Mouse (Mus musculus) thymus, adult 2 months (tissue): Measurements from ENCODE around the gene Srbd1. TPM values are rescaled to one million over a fixed set of nuclear protein-coding genes. Genes with fewer than 3 reads are reported as not detected.

Experiments
- DNase-seq: peaks from one replicate; pipeline ENCODE4 v3.0.0; 2021
- H3K27ac ChIP-seq: fragments of 200-500 bp; 2 replicates; pipeline ENCODE4 v1.5.1; 2012; ENCODE audit warnings: low read length, control low read depth; ENCODE audit not compliant: control insufficient read depth, insufficient read depth
- H3K27me3 ChIP-seq: fragments of 200-500 bp; 2 replicates; pipeline ENCODE4 v1.6.1; 2012; ENCODE audit warnings: mild to moderate bottlenecking, low read length, moderate library complexity, mixed read lengths; ENCODE audit not compliant: control insufficient read depth, insufficient read depth
- H3K36me3 ChIP-seq: fragments of 200-500 bp; 2 replicates; pipeline ENCODE4 v1.6.1; 2012; ENCODE audit warnings: mild to moderate bottlenecking, low read length, moderate library complexity; ENCODE audit not compliant: control insufficient read depth, insufficient read depth
- H3K4me1 ChIP-seq: fragments of 200-500 bp; replicated peaks from 2 replicates; pipeline ENCODE4 v1.6.1; 2012; ENCODE audit warnings: low read length; ENCODE audit not compliant: control insufficient read depth, insufficient read depth
- H3K4me3 ChIP-seq: fragments of 200-500 bp; 2 replicates; pipeline ENCODE4 v1.5.1; 2012; ENCODE audit warnings: mild to moderate bottlenecking, low read length, control low read depth, moderate library complexity; ENCODE audit not compliant: control insufficient read depth, insufficient read depth
- CTCF ChIP-seq: fragments of 200-500 bp; IDR thresholded peaks from 2 replicates; pipeline ENCODE4 v1.5.1; 2012; ENCODE audit warnings: mild to moderate bottlenecking, control low read depth, low read length, moderate library complexity, borderline replicate concordance; ENCODE audit not compliant: control insufficient read depth, poor library complexity, insufficient read depth; ENCODE audit errors: extremely low read depth
- POLR2A ChIP-seq: fragments of 200-500 bp; IDR thresholded peaks from 2 replicates; pipeline ENCODE4 v1.6.1; 2012; ENCODE audit warnings: mild to moderate bottlenecking, low read length, control low read depth, moderate library complexity; ENCODE audit not compliant: control insufficient read depth, poor library complexity, insufficient read depth; ENCODE audit errors: extremely low read depth
- WGBS: fragments of 180-500 bp; shearing (Covaris S2); methylation state at CpG from one replicate; pipeline ENCODE4 v1.1.7; 2018; 5-methylcytosine and 5-hydroxymethylcytosine counted together
- polyA plus RNA-seq: library from polyadenylated mRNA; depleted of rRNA; stranded (reverse); fragments of >200 nt; gene quantifications from 2 replicates; pipeline ENCODE4 v1.2.3, GENCODE M21; 2012

Srbd1 gene
- polyA plus RNA-seq, 1 experiment, result 3.2 TPM

DNA sequence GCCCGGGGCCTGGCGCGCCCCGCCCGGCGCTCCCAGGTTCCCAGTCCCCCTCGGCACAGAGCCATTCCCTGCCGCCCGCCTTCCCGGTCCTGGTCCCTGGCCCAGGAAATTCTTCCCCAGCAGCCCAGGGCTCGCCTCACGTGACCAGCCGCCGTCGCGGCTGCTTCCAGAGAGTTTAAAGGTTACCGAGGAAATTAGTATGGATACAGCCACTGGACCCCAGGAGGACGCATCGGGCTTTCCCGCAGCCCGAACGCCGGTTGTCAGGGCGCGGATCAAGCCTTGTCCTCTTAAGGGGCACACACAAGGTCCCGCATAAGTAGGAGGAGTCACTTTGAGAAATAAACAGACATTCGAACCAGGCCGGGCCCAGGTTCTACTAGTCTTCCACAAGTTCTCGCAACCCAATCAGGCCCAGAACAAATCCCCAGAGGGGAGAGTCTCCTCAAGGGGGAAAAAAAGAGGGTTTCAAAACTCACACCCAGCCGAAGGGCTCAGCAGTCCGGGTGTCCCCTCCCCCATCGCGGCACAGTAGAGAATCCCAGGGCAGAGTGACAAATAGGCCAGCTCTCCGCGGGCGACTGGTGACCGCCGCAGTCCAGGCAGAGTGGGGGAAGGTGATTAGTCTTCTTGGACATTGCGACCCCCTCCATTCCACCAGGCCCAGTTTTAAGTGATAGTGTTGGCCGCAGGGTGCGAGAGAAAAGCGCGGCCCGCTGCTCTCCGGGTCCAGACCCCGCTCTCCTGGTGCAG lies 21.8 kb upstream of the Srbd1 start:
- Histone ChIP-seq H3K36me3 (no peaks in the 10 kb centered on the region), H3K4me3 (peak overlapping the region; percentile 91), H3K4me1 (peaks cover 15% of the 10 kb centered on the region), H3K27ac (no peak overlapping the region), H3K27me3 (peaks cover 12% of the 10 kb centered on the region)
- WGBS, result 2% methylated on average over 46 of the region's 46 CpGs
- peak; percentile 64 for DNase-seq
- TF ChIP-seq CTCF, result no peak
- no peak for TF ChIP-seq POLR2A

DNA sequence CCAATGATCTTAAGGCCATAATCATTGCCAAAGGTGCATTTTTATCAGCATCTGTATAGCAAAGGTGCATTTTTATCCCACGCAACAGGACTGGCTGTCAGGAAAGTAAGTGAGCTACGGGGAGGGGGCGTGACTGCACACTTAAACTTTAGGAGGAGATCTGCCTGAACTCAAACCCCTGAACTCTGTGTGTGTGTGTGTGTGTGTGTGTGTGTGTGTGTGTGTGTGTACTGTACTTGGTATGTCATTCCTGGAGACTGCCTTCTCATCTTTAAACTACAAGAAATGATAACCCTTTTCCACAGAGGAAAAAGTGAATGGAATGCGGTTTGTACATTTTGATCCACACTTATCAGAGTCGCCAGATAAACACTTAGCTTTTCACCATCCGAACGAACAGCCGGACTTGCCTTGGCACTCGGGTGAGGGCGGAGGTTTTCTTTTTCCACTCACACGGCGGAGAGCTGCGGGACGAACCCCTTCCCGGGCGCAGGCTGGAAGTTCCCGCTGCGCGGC lies 21.1 kb upstream of the Srbd1 start:
- no peak overlapping the region for H3K27ac ChIP-seq
- no peak for TF ChIP-seq POLR2A
- TF ChIP-seq CTCF, result no peak
- WGBS, result 15% methylated on average over 19 of the region's 19 CpGs
- peaks cover 12% of the 10 kb centered on the region for H3K27me3 ChIP-seq
- H3K4me3 ChIP-seq, result peak overlapping the region; percentile 91
- DNase-seq, result no peak
- no peaks in the 10 kb centered on the region for H3K36me3 ChIP-seq
- H3K4me1 ChIP-seq, result peaks cover 15% of the 10 kb centered on the region

DNA sequence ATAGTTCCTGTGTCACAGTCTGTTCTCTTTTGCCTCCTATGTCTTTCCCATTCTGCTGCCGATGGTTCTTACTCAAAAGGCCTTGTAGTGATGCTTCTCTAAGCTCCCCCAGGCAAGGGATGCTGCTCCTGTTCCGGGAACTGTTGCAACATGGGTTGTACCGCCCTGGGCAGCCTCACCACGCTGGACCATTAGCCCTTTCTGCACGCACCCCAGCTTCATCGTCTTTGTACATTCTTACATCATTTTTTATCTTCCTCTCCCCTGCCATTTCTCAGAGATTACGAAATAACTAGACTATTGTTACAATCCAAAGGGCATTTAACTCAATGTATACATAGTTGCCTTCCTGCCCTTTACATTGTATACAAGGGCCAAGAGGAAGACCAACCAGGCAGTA lies 19.4 kb upstream of the Srbd1 start:
- Histone ChIP-seq H3K27ac (no peak overlapping the region), H3K4me3 (no peak overlapping the region), H3K27me3 (peaks cover 12% of the 10 kb centered on the region; the same call in 1 of the 2 replicates), H3K4me1 (peaks cover 15% of the 10 kb centered on the region), H3K36me3 (no peaks in the 10 kb centered on the region)
- TF ChIP-seq POLR2A (no peak), CTCF (no peak)
- 92% methylated on average over 7 of the region's 7 CpGs for WGBS
- no peak for DNase-seq

DNA sequence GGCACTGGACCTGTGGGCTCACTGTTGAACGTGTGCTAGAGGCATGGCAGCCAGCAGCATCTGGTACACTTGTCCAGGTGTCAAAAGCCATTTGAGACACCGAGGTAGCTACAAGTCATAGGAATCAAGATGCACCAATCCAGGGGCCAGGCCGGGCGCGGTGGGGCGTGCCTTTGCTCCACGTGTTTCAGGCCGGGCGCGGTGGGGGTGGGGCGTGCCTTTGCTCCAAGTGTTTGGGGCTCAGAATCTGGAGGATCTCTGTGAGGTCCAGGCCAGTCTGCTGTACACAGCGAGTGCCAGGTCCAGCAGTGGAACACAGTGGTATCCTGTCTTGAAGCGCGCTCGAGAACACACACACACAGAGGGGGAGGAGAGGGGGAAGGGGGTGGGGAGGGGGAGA lies 17.7 kb upstream of the Srbd1 start:
- no peak overlapping the region for H3K4me3 ChIP-seq
- no peaks in the 10 kb centered on the region; the same call in 1 of the 2 replicates for H3K27me3 ChIP-seq
- TF ChIP-seq CTCF, result no peak
- no peak for TF ChIP-seq POLR2A
- DNase-seq, result no peak
- H3K4me1 ChIP-seq, result peaks cover 4% of the 10 kb centered on the region; the same call in 1 of the 2 replicates
- 96% methylated on average over 15 of the region's 15 CpGs for WGBS
- no peaks in the 10 kb centered on the region for H3K36me3 ChIP-seq
- no peak overlapping the region for H3K27ac ChIP-seq

DNA sequence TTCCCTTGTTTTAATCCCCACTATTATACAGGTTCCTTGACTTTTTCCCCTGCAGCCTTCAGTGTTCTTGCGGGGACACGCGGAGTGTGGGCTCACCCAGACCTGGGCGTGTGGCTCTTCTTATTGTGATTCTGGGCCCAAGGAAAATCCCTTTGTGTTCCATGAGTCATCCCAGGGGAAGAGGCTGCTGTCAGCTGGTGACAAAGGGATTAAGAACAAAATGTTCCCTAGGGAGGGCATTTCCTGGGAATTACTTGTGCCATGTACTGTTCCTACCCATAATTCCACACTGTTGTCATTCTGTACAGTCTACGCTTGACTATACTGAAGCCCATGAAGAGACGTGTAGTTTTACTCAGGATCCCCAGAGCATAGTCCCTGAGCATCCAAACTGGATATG lies 12.0 kb upstream of the Srbd1 start:
- TF ChIP-seq POLR2A, result no peak
- no peak for TF ChIP-seq CTCF
- 96% methylated on average over 6 of the region's 6 CpGs for WGBS
- no peaks in the 10 kb centered on the region for H3K27me3 ChIP-seq

DNA sequence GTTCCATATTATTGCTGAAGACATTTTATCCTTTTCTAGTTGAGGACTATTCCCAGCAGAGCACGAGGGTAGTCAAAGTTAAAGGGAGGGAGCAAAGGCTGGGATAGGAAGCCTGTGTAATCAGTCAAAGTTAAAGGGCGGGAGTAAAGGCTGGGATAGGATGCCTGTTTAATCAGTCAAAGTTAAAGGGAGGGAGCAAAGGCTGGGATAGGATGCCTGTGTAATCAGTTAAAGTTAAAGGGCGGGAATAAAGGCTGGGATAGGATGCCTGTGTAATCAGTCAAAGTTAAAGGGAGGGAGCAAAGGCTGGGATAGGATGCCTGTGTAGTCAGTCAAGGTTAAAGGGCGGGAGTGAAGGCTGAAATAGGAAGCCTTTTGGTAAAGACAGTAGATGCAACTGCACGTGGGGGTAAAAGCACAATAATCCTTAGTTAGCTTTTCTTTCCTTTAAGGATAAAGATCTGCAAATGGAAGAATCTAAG lies 5.9 kb upstream of the Srbd1 start:
- Histone ChIP-seq H3K36me3 (no peaks in the 10 kb centered on the region), H3K27me3 (no peaks in the 10 kb centered on the region), H3K4me3 (no peak overlapping the region), H3K27ac (no peak overlapping the region), H3K4me1 (no peaks in the 10 kb centered on the region)
- no peak for TF ChIP-seq CTCF
- TF ChIP-seq POLR2A, result no peak
- 41% methylated on average over 5 of the region's 5 CpGs for WGBS
- no peak for DNase-seq

More for the DNA sequence above, 12.0 kb upstream of the Srbd1 start:
- no peaks in the 10 kb centered on the region for H3K4me1 ChIP-seq
- H3K27ac ChIP-seq, result no peak overlapping the region
- no peak overlapping the region for H3K4me3 ChIP-seq
- no peak for DNase-seq
- no peaks in the 10 kb centered on the region for H3K36me3 ChIP-seq

DNA sequence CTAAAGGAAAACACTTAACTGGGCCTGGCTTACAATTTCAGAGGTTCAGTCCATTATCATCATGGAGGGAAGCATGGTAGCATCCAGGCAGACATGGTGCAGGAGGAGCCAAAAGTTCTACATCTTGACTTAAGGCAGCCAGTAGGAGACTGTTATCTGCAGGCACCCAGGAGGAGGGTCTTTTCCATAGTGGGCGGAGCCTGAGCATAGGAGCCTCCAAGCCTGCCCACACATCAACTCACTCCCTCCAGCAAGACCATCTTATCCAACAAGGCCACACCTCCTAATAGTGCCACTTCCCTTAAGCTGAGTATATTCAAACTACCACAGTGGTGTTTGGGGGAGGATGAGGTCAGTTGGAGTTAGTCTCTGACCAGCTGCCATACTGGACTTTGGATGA lies 4.8 kb upstream of the Srbd1 start:
- H3K36me3 ChIP-seq, result no peaks in the 10 kb centered on the region
- WGBS, result 93% methylated on average over 1 of the region's 1 CpGs
- no peaks in the 10 kb centered on the region for H3K27me3 ChIP-seq
- no peak overlapping the region for H3K27ac ChIP-seq
- H3K4me1 ChIP-seq, result peaks cover 3% of the 10 kb centered on the region
- no peak for DNase-seq
- H3K4me3 ChIP-seq, result no peak overlapping the region
- TF ChIP-seq CTCF (no peak), POLR2A (no peak)
